Mouse (Mus musculus) ES-E14 (cell line): ENCODE results near the gene Btg2.

Source experiments
- HCFC1 ChIP-seq: IDR thresholded peaks from 2 replicates; pipeline ENCODE4 v1.6.1; 2012; ENCODE audit warnings: low read length, inconsistent platforms, borderline replicate concordance; ENCODE audit not compliant: insufficient read depth
- MAFK ChIP-seq: IDR thresholded peaks from 2 replicates; pipeline ENCODE4 v1.6.1; 2014; ENCODE audit warnings: mild to moderate bottlenecking, low read depth, low read length, inconsistent platforms; ENCODE audit not compliant: insufficient read depth
- ZNF384 ChIP-seq: IDR thresholded peaks from 2 replicates; pipeline ENCODE4 v1.6.1; 2012; ENCODE audit warnings: low read depth, low read length, inconsistent platforms

DNA sequence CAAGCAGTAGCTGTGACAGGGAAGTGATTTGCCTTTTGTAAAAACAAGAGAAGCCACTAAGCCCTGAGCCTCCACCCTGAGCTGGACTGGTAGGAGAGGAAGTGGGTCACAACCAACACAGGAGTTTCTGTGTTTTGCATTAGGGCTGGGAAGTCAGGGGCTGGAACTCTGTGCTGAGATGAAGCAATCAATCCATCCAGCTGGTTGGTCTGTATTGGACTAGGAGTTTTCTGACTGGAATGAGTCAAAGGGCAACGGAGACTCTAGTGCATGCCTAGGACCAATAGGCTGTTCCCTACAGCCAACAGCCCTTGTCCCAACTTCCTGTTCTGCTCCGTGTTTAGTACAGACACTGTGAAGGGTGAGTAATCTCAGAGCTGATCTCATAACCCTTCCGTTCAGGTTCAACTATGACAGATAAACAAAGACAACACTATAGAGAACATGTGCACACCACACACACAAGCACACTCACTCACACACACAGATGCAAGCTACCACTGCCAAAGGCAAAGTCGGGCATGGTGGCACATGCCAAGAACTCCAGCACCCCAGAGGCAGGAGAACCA, 13.6 kb downstream of the Btg2 start:
- TF ChIP-seq MAFK = no peak
- TF ChIP-seq HCFC1 = no peak
- no peak for TF ChIP-seq ZNF384
